Mouse (Mus musculus): ENCODE results near the gene Skida1. TPM values are rescaled to one million over a fixed set of nuclear protein-coding genes. Genes with fewer than 3 reads are reported as not detected.

The Skida1 gene
- polyA plus RNA-seq, 1 experiment from 2014 or later: 10.9 TPM

DNA sequence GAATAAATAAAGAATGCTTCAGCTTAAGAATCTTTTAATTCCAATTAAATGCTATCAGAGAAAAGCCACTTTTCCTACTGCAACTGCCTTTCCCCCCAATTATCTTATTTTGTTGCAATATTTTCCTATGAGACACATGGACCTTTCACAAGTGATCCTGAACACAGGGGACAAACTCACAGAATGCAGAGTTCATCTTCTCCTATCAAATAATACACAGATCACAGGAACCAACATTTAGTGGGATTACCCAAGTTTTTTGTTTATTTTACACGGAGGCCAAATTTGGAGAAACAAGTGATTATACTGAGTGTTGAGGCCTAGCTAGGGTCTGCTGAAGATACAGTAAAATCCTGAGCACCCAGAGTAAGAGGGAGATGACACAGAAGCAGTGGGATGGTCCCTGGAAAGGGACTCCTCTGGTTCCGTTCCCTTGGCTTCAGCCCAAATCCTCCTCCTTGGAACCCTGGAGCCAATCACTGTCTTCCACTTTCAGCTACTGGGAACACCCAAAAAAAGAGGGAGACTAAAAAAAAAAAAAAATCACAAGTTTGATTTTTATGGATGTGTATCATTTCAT, 5.2 kb upstream of the Skida1 start:
- Histone ChIP-seq H3K9ac (replicated peaks) (0 out of 2 replicates have a peak overlapping the region, but pooled peaks have one; percentile 2), H3K4me2 (replicated peaks) (peak overlapping the region; percentile 80; the same call in 1 of the 2 replicates), H3K4me3 (no peak overlapping the region), H3K36me3 (no peaks in the 10 kb centered on the region), H3K27ac (replicated peaks) (peak overlapping the region; percentile 98), H3K27me3 (no peaks in the 10 kb centered on the region), H3K4me1 (peaks cover 69% of the 10 kb centered on the region), H3K9me3 (no peaks in the 10 kb centered on the region)
- WGBS: 15% methylated on average over 2 of the region's 2 CpGs
- ATAC-seq (replicated peaks): no peak

DNA sequence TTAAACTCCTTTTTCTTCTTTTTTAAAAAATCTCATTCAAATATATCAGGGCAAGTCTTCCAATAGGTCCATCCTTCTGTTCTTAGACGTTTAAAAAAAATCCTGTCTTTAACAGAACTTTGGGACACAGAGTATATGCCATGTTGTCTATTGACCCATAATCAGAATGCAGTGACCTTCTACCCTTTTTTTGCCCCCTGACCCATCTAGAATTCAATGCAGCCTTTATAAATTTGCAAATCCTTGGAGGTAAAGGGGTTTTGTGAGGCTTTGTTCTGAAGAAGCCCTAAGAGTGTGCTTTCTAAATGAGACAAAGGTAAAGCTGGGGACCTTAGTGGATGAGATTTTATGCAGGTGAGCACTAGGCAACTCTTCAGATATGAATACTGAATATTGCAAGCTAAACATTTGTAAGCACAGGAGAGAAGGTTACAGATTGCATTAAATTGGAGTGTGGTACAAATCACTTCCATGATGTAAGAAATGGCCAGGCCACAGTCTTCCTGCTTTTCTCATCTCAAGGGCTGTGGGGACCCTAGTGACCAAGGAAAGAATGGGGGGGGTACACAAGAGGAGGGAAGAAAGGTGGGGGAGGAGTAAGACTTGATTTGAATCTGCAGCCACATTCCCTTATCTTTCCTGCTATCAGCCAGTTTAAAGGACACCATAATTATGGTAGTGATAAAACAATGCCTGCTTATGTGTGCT, 4.5 kb upstream of the Skida1 start:
- H3K9me3 ChIP-seq: no peaks in the 10 kb centered on the region
- H3K4me3 ChIP-seq: no peak overlapping the region
- no peak overlapping the region for H3K4me2 ChIP-seq (replicated peaks)
- 0 out of 2 replicates have a peak overlapping the region, but pooled peaks have one; percentile 2 for H3K9ac ChIP-seq (replicated peaks)
- no peaks in the 10 kb centered on the region for H3K36me3 ChIP-seq
- WGBS: 23% methylated on average over 1 of the region's 1 CpGs
- peak overlapping the region; percentile 98 for H3K27ac ChIP-seq (replicated peaks)
- ATAC-seq (replicated peaks): no peak
- peaks cover 63% of the 10 kb centered on the region for H3K4me1 ChIP-seq
- no peaks in the 10 kb centered on the region for H3K27me3 ChIP-seq

DNA sequence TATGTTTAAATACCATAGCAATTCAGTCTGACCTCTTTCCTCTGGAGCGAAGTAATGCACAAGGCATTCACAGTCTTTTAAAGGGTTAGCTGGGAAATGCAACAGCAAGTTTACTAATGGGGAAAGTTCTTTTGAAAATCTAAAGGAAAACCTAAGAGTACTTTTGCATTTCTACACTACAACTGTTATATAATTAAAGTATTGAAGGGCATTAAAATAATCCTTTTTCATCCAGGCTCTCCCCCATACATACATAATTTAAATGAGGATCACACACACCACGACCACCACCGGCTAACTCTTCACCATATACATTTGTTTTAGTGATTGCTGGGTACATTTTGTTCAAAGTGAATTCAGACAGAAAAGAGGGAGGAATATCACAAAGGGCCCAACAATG, 3.7 kb upstream of the Skida1 start:
- Histone ChIP-seq H3K27me3 (no peaks in the 10 kb centered on the region), H3K4me2 (replicated peaks) (no peak overlapping the region), H3K36me3 (no peaks in the 10 kb centered on the region), H3K27ac (replicated peaks) (no peak overlapping the region), H3K9me3 (no peaks in the 10 kb centered on the region), H3K4me3 (no peak overlapping the region), H3K9ac (replicated peaks) (no peak overlapping the region), H3K4me1 (peaks cover 57% of the 10 kb centered on the region)
- 31% methylated on average over 3 of the region's 3 CpGs for WGBS
- ATAC-seq (replicated peaks): no peak

DNA sequence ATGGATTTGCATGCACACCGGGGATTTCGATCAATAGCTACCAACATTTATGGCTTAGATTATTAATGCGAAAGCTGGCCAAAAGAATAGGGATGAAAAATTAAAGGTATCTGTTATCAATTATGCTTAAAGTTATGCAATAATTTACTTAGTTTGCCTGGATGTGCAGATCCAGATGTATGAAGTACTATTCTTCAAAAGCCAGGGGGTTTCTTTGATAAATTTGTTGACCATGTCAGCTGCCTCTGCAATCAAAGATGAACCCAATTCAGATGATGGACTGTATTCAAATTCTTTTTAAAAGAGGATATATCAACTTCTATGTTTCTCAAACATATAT, 3.0 kb upstream of the Skida1 start:
- Histone ChIP-seq H3K4me3 (no peak overlapping the region), H3K27me3 (no peaks in the 10 kb centered on the region), H3K36me3 (no peaks in the 10 kb centered on the region), H3K4me2 (replicated peaks) (peak overlapping the region; percentile 60), H3K27ac (replicated peaks) (peak overlapping the region; percentile 99), H3K9ac (replicated peaks) (no peak overlapping the region), H3K4me1 (peaks cover 57% of the 10 kb centered on the region), H3K9me3 (no peaks in the 10 kb centered on the region)
- 20% methylated on average over 3 of the region's 3 CpGs for WGBS
- ATAC-seq (replicated peaks): no peak

DNA sequence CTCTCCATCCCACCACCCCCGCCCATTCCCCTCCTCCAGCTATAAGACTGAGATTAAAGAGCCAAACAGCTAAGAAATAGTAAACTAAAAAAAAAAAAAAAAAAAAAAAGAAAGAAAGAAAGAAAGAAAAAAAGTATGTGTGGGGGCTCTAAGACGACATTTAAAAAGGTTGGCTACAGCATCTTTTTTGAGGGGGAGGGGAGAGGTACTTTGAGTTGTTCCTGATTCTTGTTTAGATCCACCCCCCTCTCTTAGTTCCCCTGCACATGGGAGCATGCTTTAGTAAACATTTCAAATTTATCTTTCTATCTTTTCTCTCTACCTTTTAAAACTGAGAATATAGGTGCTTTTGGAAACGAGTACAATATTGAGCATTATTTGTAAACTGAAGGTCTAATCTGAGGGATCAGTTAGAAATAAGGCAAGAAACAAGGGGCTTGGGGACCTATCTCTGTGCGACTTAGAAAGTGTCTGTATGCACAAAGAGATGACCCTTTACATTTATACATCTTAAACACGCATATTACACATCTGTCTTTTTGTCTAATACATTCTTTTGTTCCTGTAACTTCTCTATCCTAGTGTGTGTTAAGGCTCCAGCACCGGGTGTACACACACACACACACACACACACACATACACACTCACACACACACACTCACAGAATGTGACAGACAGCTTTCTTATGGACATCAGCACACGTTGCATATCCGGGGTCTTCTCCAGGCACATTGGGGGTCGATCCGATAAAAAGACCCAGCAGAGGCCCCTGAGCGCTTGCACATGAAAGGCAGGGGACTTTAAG, 2.4 kb upstream of the Skida1 start:
- H3K9ac ChIP-seq (replicated peaks): peak overlapping the region; percentile 100; the same call in 1 of the 2 replicates
- H3K27ac ChIP-seq (replicated peaks): peak overlapping the region; percentile 99
- no peaks in the 10 kb centered on the region for H3K36me3 ChIP-seq
- peaks cover 57% of the 10 kb centered on the region for H3K4me1 ChIP-seq
- H3K4me2 ChIP-seq (replicated peaks): peak overlapping the region; percentile 60
- WGBS: 6% methylated on average over 11 of the region's 11 CpGs
- peak overlapping the region; percentile 90; the same call in 1 of the 2 replicates for H3K4me3 ChIP-seq
- H3K27me3 ChIP-seq: no peaks in the 10 kb centered on the region
- no peak for ATAC-seq (replicated peaks)
- H3K9me3 ChIP-seq: no peaks in the 10 kb centered on the region

- 3% methylated on average over 10 of the region's 10 CpGs for WGBS
- H3K9ac ChIP-seq (replicated peaks): peak overlapping the region; percentile 100; the same call in 1 of the 2 replicates
- no peaks in the 10 kb centered on the region for H3K27me3 ChIP-seq
- peak overlapping the region; percentile 99 for H3K27ac ChIP-seq (replicated peaks)
- ATAC-seq (replicated peaks): no peak
- no peaks in the 10 kb centered on the region for H3K36me3 ChIP-seq
- H3K4me1 ChIP-seq: peaks cover 53% of the 10 kb centered on the region
- H3K4me2 ChIP-seq (replicated peaks): peak overlapping the region; percentile 60
- peak overlapping the region; percentile 90 for H3K4me3 ChIP-seq
- H3K9me3 ChIP-seq: no peaks in the 10 kb centered on the region
Observed at GRCm38 (mm10) chr2:18050541-18050985, 1.7 kb upstream of the Skida1 start.

DNA sequence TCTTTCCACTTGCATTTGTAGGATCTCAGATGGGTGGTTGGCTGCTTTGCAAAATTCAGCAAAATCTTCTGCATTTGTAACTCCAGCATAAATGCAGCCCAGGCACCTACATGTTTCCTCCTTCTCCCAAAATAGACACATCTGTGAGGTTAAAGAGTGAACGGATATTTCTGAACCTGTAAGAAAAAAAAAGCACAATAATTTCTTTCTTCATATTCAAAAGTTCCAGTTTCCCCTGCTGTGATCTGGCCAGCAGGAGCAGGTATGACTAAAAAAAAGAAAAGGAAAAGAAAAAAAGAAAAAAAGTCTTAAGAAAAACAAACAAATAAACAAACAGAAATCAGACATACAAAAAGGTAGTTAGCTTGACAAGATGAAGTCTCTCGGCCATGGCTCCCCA, 1.2 kb upstream of the Skida1 start:
- Histone ChIP-seq H3K27me3 (no peaks in the 10 kb centered on the region), H3K4me3 (peak overlapping the region; percentile 90), H3K36me3 (no peaks in the 10 kb centered on the region), H3K9ac (replicated peaks) (peak overlapping the region; percentile 100), H3K27ac (replicated peaks) (peak overlapping the region; percentile 99), H3K4me2 (replicated peaks) (peak overlapping the region; percentile 60), H3K4me1 (peaks cover 48% of the 10 kb centered on the region), H3K9me3 (no peaks in the 10 kb centered on the region)
- 11% methylated on average over 2 of the region's 2 CpGs for WGBS
- ATAC-seq (replicated peaks): no peak

DNA sequence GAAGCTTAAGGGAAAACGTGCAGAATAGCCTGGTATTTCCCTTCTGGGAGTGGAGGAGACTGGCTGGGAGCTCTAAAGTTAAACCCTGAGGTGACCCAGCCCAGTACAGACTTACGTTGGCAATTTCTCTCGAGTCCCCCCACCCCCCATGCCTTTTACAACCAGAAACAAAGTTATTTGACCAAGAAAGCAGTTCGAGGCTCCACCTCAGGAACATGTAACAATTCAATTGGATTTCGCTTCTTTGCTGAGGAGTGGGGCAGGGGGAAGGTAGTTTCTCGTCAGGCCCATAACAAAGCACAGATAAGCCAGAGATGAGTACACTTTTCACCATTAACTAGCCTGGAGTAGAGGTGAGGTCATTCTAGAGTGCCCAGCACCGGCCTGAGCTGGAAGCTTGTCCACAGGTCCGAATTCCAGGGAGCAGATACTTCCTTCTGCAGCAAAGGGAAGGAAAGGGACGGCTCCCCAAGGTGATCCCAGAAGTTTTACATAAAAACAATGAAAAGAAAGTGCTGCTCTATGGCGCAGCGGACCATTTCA, 499 bp upstream of the Skida1 start:
- Histone ChIP-seq H3K27ac (replicated peaks) (peak overlapping the region; percentile 99), H3K36me3 (no peaks in the 10 kb centered on the region), H3K4me2 (replicated peaks) (peak overlapping the region; percentile 60), H3K9me3 (no peaks in the 10 kb centered on the region), H3K9ac (replicated peaks) (peak overlapping the region; percentile 100), H3K4me3 (peak overlapping the region; percentile 90), H3K4me1 (peaks cover 48% of the 10 kb centered on the region), H3K27me3 (no peaks in the 10 kb centered on the region)
- peak; percentile 24; the same call in 1 of the 2 replicates for ATAC-seq (replicated peaks)
- WGBS: 4% methylated on average over 11 of the region's 11 CpGs

GRCm38 (mm10) chr2:18047646-18048452, 1.0 kb downstream of the Skida1 start:
- H3K4me1 ChIP-seq: peaks cover 49% of the 10 kb centered on the region
- H3K9ac ChIP-seq (replicated peaks): peak overlapping the region; percentile 100

DNA sequence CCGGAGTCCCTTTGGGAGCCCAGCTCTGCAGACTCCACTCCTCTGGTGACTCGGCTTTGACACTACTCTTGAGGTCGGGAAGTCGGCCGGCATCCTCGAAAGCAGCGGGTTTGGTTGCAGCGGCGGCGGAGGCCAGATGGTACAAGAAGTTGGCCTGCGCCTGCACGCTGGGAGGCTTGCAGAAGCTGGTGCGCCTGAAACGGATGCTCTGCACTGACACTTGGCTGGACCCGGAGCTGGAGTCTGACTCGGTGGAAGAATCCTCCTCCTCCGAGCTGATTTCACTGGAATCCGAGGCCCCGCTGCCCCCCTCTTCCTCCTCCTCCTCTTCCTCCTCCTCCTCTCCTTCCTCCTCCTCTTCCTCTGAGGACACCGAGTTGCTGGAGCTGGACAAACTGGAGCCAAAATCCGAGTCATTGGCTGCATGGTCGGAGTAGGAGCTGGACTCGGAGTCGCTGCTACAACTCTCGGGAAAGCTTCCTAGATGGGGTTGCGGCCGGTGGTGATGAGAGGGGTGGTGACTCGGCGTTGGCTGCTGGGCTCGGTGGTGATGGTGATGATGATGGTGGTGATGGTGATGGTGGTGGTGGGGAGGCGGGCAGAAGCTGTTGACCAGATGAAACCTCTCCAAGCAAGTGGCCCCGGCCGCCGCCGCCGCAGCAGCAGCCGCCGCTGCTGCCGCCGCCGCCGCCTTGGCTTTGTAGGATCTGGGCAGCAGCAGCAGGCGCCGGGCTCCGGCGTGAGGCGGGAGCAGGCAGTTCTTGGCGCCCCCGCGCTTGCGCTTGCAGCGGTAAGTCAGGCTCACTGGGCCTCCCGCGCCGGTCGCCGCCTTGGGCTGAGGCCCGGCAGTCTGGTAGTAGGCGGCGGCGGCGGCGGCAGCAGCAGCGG, 1.8 kb downstream of the Skida1 start:
- Histone ChIP-seq H3K9ac (replicated peaks) (peak overlapping the region; percentile 100), H3K4me2 (replicated peaks) (peak overlapping the region; percentile 60), H3K27me3 (no peaks in the 10 kb centered on the region), H3K4me1 (peaks cover 56% of the 10 kb centered on the region), H3K4me3 (peak overlapping the region; percentile 90), H3K36me3 (no peaks in the 10 kb centered on the region), H3K27ac (replicated peaks) (peak overlapping the region; percentile 99), H3K9me3 (no peaks in the 10 kb centered on the region)
- WGBS: under 1% methylated on average over 57 of the region's 64 CpGs
- peak; percentile 33 for ATAC-seq (replicated peaks)

More at GRCm38 (mm10) chr2:18047646-18048452, 1.0 kb downstream of the Skida1 start:
- ATAC-seq (replicated peaks): peak; percentile 83
- Histone ChIP-seq H3K36me3 (no peaks in the 10 kb centered on the region), H3K4me3 (peak overlapping the region; percentile 90), H3K27ac (replicated peaks) (peak overlapping the region; percentile 99), H3K9me3 (no peaks in the 10 kb centered on the region), H3K27me3 (no peaks in the 10 kb centered on the region), H3K4me2 (replicated peaks) (peak overlapping the region; percentile 60)
- WGBS: under 1% methylated on average over 70 of the region's 70 CpGs
